Mouse (Mus musculus): ENCODE results near the gene Rbfox3.

- TF ChIP-seq CTCF (IDR thresholded peaks at IDR 0.05) = no peak
- no peak for TF ChIP-seq EP300 (IDR thresholded peaks at IDR 0.05)
Measured at GRCm38 (mm10) chr11:118771358-118771757, 140.0 kb downstream of the Rbfox3 start.

All from lung, postnatal 0 days (tissue).